Mouse (Mus musculus) R1 (cell line): ENCODE measurements at regions not wholly inside any gene's neighbourhood (a gene's known extent, or its start where the extent isn't known, plus 50 kb on each side); places are given as distances from the start of the nearest gene placed in this dataset.

Source experiments
- DNase-seq: peaks from one replicate; pipeline ENCODE4 v3.0.0-alpha.2; 2018; ENCODE audit warnings: low read depth, low spot score

- no peak for DNase-seq
Observed at GRCm38 (mm10) chr13:60508054-60508453, 93.7 kb upstream of the Dapk1 start.

GRCm38 (mm10) chr13:60508856-60509255 is 92.9 kb upstream of the Dapk1 start:
- no peak for DNase-seq

GRCm38 (mm10) chr13:60511101-60511500 is 90.6 kb upstream of the Dapk1 start:
- no peak for DNase-seq

GRCm38 (mm10) chr13:60511628-60512027 is 90.1 kb upstream of the Dapk1 start:
- no peak for DNase-seq

- DNase-seq = no peak
Observed at GRCm38 (mm10) chr13:60513756-60514155, 88.0 kb upstream of the Dapk1 start.

- no peak for DNase-seq
Observed at GRCm38 (mm10) chr13:60514806-60515205, 86.9 kb upstream of the Dapk1 start.

- no peak for DNase-seq
Observed at GRCm38 (mm10) chr13:60518010-60518409, 83.7 kb upstream of the Dapk1 start.

GRCm38 (mm10) chr13:60519708-60520107 is 82.0 kb upstream of the Dapk1 start:
- no peak for DNase-seq

- no peak for DNase-seq
Observed at GRCm38 (mm10) chr13:60522719-60523450, 78.9 kb upstream of the Dapk1 start.

GRCm38 (mm10) chr13:60527806-60528205 is 73.9 kb upstream of the Dapk1 start:
- DNase-seq = no peak

- DNase-seq = no peak
Observed at GRCm38 (mm10) chr13:60528819-60529218, 72.9 kb upstream of the Dapk1 start.

GRCm38 (mm10) chr13:60529381-60530069 is 72.2 kb upstream of the Dapk1 start:
- no peak for DNase-seq

- no peak for DNase-seq
Observed at GRCm38 (mm10) chr13:60533871-60534427, 67.8 kb upstream of the Dapk1 start.

GRCm38 (mm10) chr13:60534501-60534900 is 67.2 kb upstream of the Dapk1 start:
- DNase-seq = no peak

GRCm38 (mm10) chr13:60535045-60535444 is 66.7 kb upstream of the Dapk1 start:
- DNase-seq = no peak

- no peak for DNase-seq
Observed at GRCm38 (mm10) chr13:60536725-60537124, 65.0 kb upstream of the Dapk1 start.

- peak; percentile 36 for DNase-seq
Observed at GRCm38 (mm10) chr13:60538110-60538509, 63.6 kb upstream of the Dapk1 start.

GRCm38 (mm10) chr13:60541165-60541564 is 60.6 kb upstream of the Dapk1 start:
- DNase-seq = no peak

GRCm38 (mm10) chr13:60544363-60544762 is 57.4 kb upstream of the Dapk1 start:
- no peak for DNase-seq

- DNase-seq = no peak
Observed at GRCm38 (mm10) chr13:60545999-60546733, 55.6 kb upstream of the Dapk1 start.
